Mouse (Mus musculus) intestine, embryonic 14.5 days (tissue): Measurements from ENCODE around the gene Alox15. TPM values are rescaled to one million over a fixed set of nuclear protein-coding genes. Genes with fewer than 3 reads are reported as not detected.

Experiments used
- ATAC-seq: fragments of 200-750 bp; cut with Nextera tagmentation; replicated peaks from 2 replicates; pipeline ENCODE4 v1.8.0; 2017; ENCODE audit warnings: low read depth, moderate number of reproducible peaks, moderate TSS enrichment, moderate library complexity; ENCODE audit not compliant: low FRiP score, low TSS enrichment
- DNase-seq: peaks from one replicate; pipeline ENCODE4 v3.0.0-alpha.2; 2018; ENCODE audit warnings: low spot score
- H3K27ac ChIP-seq: fragments of 300-500 bp; sonication (generic); 2 replicates; pipeline ENCODE4 v1.5.1; 2014; ENCODE audit warnings: low read depth, mild to moderate bottlenecking, control low read depth
- H3K27me3 ChIP-seq: fragments of 300-500 bp; sonication (generic); replicated peaks from 2 replicates; pipeline ENCODE4 v1.6.1; 2014; ENCODE audit warnings: low read length, control low read depth; ENCODE audit not compliant: control insufficient read depth, insufficient read depth
- H3K36me3 ChIP-seq: fragments of 300-500 bp; sonication (generic); 2 replicates; pipeline ENCODE4 v1.6.1; 2014; ENCODE audit warnings: low read length, control low read depth; ENCODE audit not compliant: control insufficient read depth, insufficient read depth
- H3K4me1 ChIP-seq: fragments of 300-500 bp; sonication (generic); replicated peaks from 2 replicates; pipeline ENCODE4 v1.6.1; 2014; ENCODE audit warnings: low read length, control low read depth, mixed read lengths; ENCODE audit not compliant: control insufficient read depth, insufficient read depth
- H3K4me2 ChIP-seq: fragments of 300-500 bp; sonication (generic); 2 replicates; pipeline ENCODE4 v1.6.1; 2014; ENCODE audit warnings: low read length
- H3K4me3 ChIP-seq: fragments of 300-500 bp; sonication (generic); 2 replicates; pipeline ENCODE4 v1.5.1; 2014; ENCODE audit warnings: low read depth, low read length, control low read depth, mixed read lengths
- H3K9ac ChIP-seq: fragments of 300-500 bp; sonication (generic); 2 replicates; pipeline ENCODE4 v1.6.1; 2014; ENCODE audit warnings: mild to moderate bottlenecking, low read length
- H3K9me3 ChIP-seq: fragments of 300-500 bp; sonication (generic); 2 replicates; pipeline ENCODE4 v1.6.1; 2016; ENCODE audit warnings: low read length, control low read depth; ENCODE audit not compliant: control insufficient read depth
- WGBS: fragments of 180-500 bp; shearing (Covaris S2); extraction: QIAGEN DNeasy Blood & Tissue Kit; methylation state at CpG from one replicate; pipeline ENCODE4 v1.1.7; 2014; 5-methylcytosine and 5-hydroxymethylcytosine counted together
- polyA plus RNA-seq: library from polyadenylated mRNA; unstranded; fragments of >200 nt; fragmentation: Nextera tagmentation; extraction: Ambion mirVana; gene quantifications from 2 replicates; pipeline ENCODE4 v1.2.1, GENCODE M21; 2014

The Alox15 gene
- polyA plus RNA-seq, 1 experiment from 2014 or later = 0.34 TPM

DNA sequence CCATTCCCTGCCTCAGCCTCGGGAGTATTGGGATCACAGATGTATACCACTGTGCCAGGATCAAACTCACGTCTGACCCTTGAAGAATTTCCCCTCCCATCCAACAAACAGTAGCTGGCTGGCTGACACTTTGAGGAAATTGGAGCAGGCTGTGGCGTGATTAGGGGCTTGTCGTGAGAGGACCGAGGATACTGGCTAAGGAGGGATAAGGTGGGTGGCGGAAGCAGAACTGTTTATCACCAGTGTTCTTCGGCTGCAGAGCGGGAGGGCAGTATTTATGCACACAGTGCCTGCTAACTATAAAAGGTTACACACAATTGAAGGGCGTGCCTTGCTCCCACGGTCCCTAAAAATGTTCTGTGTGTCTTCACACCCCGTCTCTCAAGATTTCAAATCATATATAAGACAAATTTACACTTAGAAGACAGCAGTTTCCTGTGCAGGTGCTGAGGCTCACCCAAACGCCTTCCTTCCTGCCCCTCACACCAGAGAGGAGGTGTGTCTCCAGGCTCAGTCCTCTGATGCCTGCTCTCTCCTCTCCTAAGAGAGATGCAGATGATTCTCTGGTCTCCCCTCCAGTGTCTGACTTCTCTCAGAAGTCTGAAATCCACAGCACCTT, 53.9 kb downstream of the Alox15 start:
- ATAC-seq = no peak
- no peaks in the 10 kb centered on the region for H3K27me3 ChIP-seq
- H3K9me3 ChIP-seq = no peaks in the 10 kb centered on the region; the same call in 1 of the 2 replicates
- H3K36me3 ChIP-seq = no peaks in the 10 kb centered on the region
- H3K4me2 ChIP-seq = no peak overlapping the region
- no peak overlapping the region for H3K27ac ChIP-seq
- no peaks in the 10 kb centered on the region for H3K4me1 ChIP-seq
- DNase-seq = no peak
- 45% methylated on average over 12 of the region's 12 CpGs for whole genome bisulfite sequencing
- no peak overlapping the region for H3K4me3 ChIP-seq
- no peak overlapping the region for H3K9ac ChIP-seq

DNA sequence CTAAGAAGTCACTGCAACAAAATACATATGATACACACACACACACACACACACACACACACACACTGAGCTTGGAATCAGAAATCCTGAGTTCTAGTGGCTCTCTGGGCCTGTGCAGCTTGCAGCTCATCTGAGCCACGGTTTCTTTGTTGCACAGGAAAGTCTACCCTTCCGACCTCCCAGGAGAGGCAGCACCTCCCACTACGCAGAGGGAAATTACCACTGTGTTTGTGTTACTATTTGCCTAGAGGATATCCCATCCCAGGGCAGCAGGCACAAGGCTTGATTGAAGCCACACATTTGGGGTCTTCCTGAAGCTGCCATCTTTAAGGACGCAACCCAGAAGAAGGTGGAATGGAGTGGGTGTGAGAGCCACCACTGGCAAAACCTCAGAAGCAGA, 54.4 kb downstream of the Alox15 start:
- H3K9me3 ChIP-seq = no peaks in the 10 kb centered on the region; the same call in 1 of the 2 replicates
- DNase-seq (no peak), ATAC-seq (no peak)
- H3K4me1 ChIP-seq = no peaks in the 10 kb centered on the region
- H3K27ac ChIP-seq = no peak overlapping the region
- no peaks in the 10 kb centered on the region for H3K27me3 ChIP-seq
- 30% methylated on average over 4 of the region's 4 CpGs for WGBS
- H3K4me2 ChIP-seq = no peak overlapping the region
- H3K4me3 ChIP-seq = no peak overlapping the region
- no peak overlapping the region for H3K9ac ChIP-seq
- H3K36me3 ChIP-seq = no peaks in the 10 kb centered on the region

Other genes with a start within 250 kb of the Alox15 start
- 0.38 and 0.86 TPM in 2 replicates for gene Mgl2, start 221.7 kb downstream of the Alox15 start, polyA plus RNA-seq
- gene Clec10a, start 195.8 kb downstream of the Alox15 start, polyA plus RNA-seq = 0.97 and 1.2 TPM in 2 replicates
- 1.2 and 1.7 TPM in 2 replicates for gene Slc16a11, start 139.3 kb downstream of the Alox15 start, polyA plus RNA-seq
- 13.6 and 14.1 TPM in 2 replicates for gene Slc16a13, start 131.0 kb downstream of the Alox15 start, polyA plus RNA-seq
- 11.7 and 12.2 TPM in 2 replicates for gene Bcl6b, start 122.2 kb downstream of the Alox15 start, polyA plus RNA-seq
- gene 0610010K14Rik, start 114.1 kb downstream of the Alox15 start, polyA plus RNA-seq = 159 and 164 TPM in 2 replicates
- gene Gm21988, start 112.2 kb downstream of the Alox15 start, polyA plus RNA-seq = 9.0 and 9.5 TPM in 2 replicates
- 153 and 165 TPM in 2 replicates for gene Rnasek, start 112.2 kb downstream of the Alox15 start, polyA plus RNA-seq
- 2.3 and 2.4 TPM in 2 replicates for gene Alox12, start 96.7 kb downstream of the Alox15 start, polyA plus RNA-seq
- gene Alox12e, start 29.4 kb downstream of the Alox15 start, polyA plus RNA-seq = 0.09 TPM in 1 of 2 replicates, not detected in the other
- gene Pelp1, start 58.0 kb upstream of the Alox15 start, polyA plus RNA-seq = 34.3 and 41.2 TPM in 2 replicates
- gene Arrb2, start 80.6 kb upstream of the Alox15 start, polyA plus RNA-seq = 15.8 and 17.9 TPM in 2 replicates
- gene Med11, start 99.9 kb upstream of the Alox15 start, polyA plus RNA-seq = 50.7 and 51.6 TPM in 2 replicates
- 0.75 and 0.92 TPM in 2 replicates for gene Zmynd15, start 107.4 kb upstream of the Alox15 start, polyA plus RNA-seq
- gene Cxcl16, start 108.0 kb upstream of the Alox15 start, polyA plus RNA-seq = 8.0 and 10.0 TPM in 2 replicates
- 100 and 104 TPM in 2 replicates for gene Tm4sf5, start 153.2 kb upstream of the Alox15 start, polyA plus RNA-seq
- gene Vmo1, start 162.6 kb upstream of the Alox15 start, polyA plus RNA-seq = 0.28 and 1.1 TPM in 2 replicates
- gene Gltpd2, start 167.2 kb upstream of the Alox15 start, polyA plus RNA-seq = 0.46 and 0.83 TPM in 2 replicates
- 792 and 802 TPM in 2 replicates for gene Psmb6, start 173.3 kb upstream of the Alox15 start, polyA plus RNA-seq
- not detected in 2 replicates for gene Gm40193, start 180.9 kb upstream of the Alox15 start, polyA plus RNA-seq
- gene Pld2, start 188.0 kb upstream of the Alox15 start, polyA plus RNA-seq = 9.7 and 11.7 TPM in 2 replicates
- gene Mink1, start 210.8 kb upstream of the Alox15 start, polyA plus RNA-seq = 16.9 and 19.9 TPM in 2 replicates